ENCODE assay signal across 25 mouse cellular contexts in genomic region chr15:17987763-17988162, GRCm38 (mm10).
"Had no signal": no experiment of that assay in that cellular context is flagged by ENCODE, and none has a peak within 500 bp of the region (broad histone marks: within the 10 kb centered on the region; RNA-seq: fewer than 3 reads in every experiment).

No protein-coding gene starts in this region.

- H3K4me3 ChIP-seq: layer of hippocampus, adult 2 months; limb, embryonic 10.5 days; limb, embryonic 13.5 days; liver, embryonic 12.5 days; liver, embryonic 15.5 days; lung, embryonic 15.5 days; megakaryocyte, embryonic 14.5 days; midbrain, embryonic 12.5 days; neural tube, embryonic 12.5 days; neural tube, embryonic 15.5 days had no signal

- H3K36me3 ChIP-seq: limb, embryonic 10.5 days; limb, embryonic 13.5 days; liver, embryonic 12.5 days; liver, embryonic 15.5 days; lung, embryonic 15.5 days; midbrain, embryonic 12.5 days; neural tube, embryonic 12.5 days; neural tube, embryonic 15.5 days had no signal

- H3K4me2 ChIP-seq: limb, embryonic 13.5 days; liver, embryonic 12.5 days; liver, embryonic 15.5 days; lung, embryonic 15.5 days; midbrain, embryonic 12.5 days; neural tube, embryonic 12.5 days; neural tube, embryonic 15.5 days had no signal

- H3K4me1 ChIP-seq: limb, embryonic 10.5 days; limb, embryonic 13.5 days; liver, embryonic 12.5 days; liver, embryonic 15.5 days; lung, embryonic 15.5 days; megakaryocyte, embryonic 14.5 days; midbrain, embryonic 12.5 days; neural tube, embryonic 12.5 days; neural tube, embryonic 15.5 days had no signal

- H3K27me3 ChIP-seq: limb, embryonic 13.5 days; liver, embryonic 12.5 days; liver, embryonic 15.5 days; lung, embryonic 15.5 days; megakaryocyte, embryonic 14.5 days; midbrain, embryonic 12.5 days; neural tube, embryonic 12.5 days; neural tube, embryonic 15.5 days had no signal

- DNase-seq: kidney, adult 2 months; kidney, postnatal 25 days; layer of hippocampus, adult 9-11 months; liver; lung, adult 18-20 months; lung, postnatal 10 days; lung, postnatal 36 days; right cerebral cortex, adult 18-20 months; right cerebral cortex, postnatal 14 days; right cerebral cortex, postnatal 4 days; thymus, adult 2 months; thymus, postnatal 14 days; thymus, postnatal 4 days had no signal

- H3K9me3 ChIP-seq: limb, embryonic 10.5 days; limb, embryonic 13.5 days; liver, embryonic 12.5 days; liver, embryonic 15.5 days; lung, embryonic 15.5 days; megakaryocyte, embryonic 14.5 days; midbrain, embryonic 12.5 days; neural tube, embryonic 12.5 days; neural tube, embryonic 15.5 days had no signal

- H3K27ac ChIP-seq: kidney, postnatal 0 days; layer of hippocampus, adult 2 months; limb, embryonic 10.5 days; limb, embryonic 13.5 days; liver, embryonic 12.5 days; liver, embryonic 15.5 days; lung, embryonic 15.5 days; midbrain, embryonic 12.5 days; neural tube, embryonic 12.5 days; neural tube, embryonic 15.5 days; stomach, postnatal 0 days had no signal

- H3K9ac ChIP-seq: limb, embryonic 13.5 days; liver, embryonic 12.5 days; liver, embryonic 15.5 days; lung, embryonic 15.5 days; midbrain, embryonic 12.5 days; neural tube, embryonic 12.5 days; neural tube, embryonic 15.5 days had no signal

- ATAC-seq: liver, embryonic 12.5 days had no signal
